Mouse (Mus musculus) adrenal gland (tissue): ENCODE results near the gene Pacsin1.
"Not testable (repeated sequence)": the region's sequence is repeated elsewhere in the genome, so short reads cannot be mapped to it uniquely, and the experiment has no call there.

Source experiments
- intact Hi-C: fragments of 180-260 bp; cut with DNase I; formaldehyde crosslinking; loops from one replicate; pipeline ENCODE4 v1.15.1; 2025

Pacsin1 gene

DNA sequence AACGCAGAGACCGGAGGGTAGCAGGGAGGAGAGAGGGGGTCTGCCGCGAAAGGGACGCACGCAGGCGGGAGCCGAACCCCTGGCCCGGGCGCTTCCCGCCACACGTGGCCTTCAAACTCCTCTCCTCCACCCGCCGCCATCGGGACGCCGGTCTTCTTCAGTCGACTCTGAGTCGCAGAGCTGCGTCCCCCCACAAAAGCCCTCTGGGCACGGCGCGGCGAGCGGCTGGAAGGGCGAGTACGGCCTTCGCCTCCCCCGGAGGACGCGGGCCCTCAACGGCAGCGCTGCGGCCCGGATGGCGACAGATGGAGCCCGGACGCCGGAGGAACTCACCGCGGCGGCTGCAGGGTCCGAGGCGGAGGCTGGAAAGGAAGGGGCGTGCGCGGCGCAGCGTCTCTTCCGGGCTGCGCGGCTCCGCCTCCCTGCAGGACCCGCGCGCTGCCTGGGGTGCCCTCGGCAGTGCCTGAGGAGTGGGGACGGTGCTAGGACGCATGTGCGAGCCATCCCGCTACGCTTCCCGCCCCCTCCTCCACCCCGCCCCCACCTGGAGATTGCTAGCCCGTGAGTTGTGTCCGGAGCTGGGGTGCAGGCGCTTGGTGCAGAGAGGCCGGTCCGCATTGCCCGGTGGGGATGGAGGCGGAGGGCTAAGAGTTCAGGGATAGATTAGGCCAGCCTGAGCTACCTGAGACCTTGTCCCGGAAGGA lies 20.3 kb upstream of the Pacsin1 start, which contains the start of gene RPS10-NUDT3:
TSS of gene RPS10-NUDT3 (minus strand) at position 352 of the 704 bp plus-strand sequence.
- intact Hi-C loops = loop anchor here (5.0 kb wide), 1 partner anchor 83 kb away; no protein-coding TSS in a partner anchor

GRCm38 (mm10) chr17:27635575-27635903 lies 19.8 kb upstream of the Pacsin1 start:
- intact Hi-C loops = not testable (repeated sequence)

DNA sequence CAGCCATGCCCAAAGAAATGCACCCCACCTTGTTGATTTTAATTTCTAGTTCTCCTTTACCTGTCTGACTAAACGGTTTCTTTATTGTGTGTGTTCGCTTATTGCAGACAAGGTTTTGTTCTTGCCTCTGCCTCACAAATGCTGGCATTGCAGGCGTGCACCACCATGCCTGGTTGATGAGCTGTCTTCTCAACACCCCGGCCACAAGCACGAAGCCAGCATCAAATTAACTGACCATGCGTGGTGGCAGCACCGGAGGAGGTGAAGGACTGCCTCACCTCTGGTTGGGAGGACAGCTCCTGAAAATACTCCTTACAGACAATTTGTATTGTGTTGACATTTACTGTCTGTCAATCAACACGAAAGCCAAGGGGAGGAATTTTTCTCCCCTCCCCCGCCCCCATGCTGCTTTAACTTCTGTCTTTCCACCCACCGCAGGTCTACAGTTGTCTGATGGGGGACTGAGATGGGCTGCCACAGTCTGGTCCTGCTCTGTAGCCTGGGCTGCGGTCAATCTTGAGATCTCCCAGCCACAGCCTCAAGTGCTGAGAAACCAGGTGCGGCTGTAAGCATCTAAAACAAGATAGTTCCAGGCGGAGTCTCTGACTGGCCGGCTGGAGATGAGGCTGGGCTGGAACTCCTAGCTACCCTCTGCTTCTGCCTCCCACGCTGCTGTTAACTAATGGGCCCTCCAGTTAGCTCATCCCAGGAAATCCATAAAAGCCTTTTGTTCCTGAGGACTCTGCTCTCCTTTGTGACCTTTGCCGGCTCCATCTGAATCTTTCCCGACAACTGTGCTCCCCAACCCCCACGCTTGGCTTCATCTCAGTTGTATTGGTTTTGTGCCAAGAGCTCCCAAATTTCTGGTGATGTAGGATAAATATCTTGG lies 18.9 kb upstream of the Pacsin1 start, which contains the start of gene Rps10:
TSS of gene Rps10 (minus strand) at position 538 of the 889 bp plus-strand sequence.
- intact Hi-C loops = no loop called here

DNA sequence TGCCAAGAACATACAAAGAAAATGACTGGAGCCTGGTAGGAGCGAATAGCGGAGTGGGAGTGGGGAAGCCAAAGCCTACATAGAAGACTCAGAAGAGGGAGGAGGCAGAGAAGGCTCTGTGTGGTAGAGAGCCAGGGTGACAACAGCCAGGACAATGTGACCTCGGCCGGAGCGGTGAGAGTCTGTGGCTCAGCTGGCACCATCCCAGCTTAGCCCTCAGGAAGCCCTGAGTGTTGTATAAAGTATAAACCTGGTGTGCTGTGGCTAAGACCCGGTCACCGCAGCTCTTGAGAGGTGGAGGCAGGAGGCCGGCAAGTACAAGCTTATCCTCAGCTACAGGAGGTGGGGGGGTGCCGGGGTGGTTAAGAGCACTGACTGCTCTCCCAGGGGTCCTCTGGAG lies 18.0 kb upstream of the Pacsin1 start:
- intact Hi-C loops = no loop called here

DNA sequence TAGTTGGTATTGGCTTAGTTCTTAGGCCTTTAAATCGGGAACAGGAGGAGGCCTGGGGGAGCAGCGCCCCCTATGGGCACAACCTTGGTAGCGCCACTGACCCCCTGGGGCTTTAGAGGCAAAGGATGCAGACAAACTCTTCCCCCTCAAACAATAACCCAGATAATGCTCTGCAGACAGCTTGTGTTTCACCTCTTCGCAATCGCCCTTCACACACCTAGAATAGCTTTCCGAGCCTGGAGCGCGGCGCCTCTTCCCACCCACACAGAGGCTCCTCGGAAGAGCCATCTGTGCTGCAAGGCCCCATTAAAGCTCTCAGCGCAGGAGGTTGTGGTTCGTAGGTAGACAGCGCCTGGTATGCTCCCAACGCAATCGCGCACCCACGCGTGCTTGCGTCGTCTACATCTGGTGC lies 16.4 kb upstream of the Pacsin1 start:
- intact Hi-C loops = no loop called here

GRCm38 (mm10) chr17:27639851-27640250 lies 15.5 kb upstream of the Pacsin1 start:
- intact Hi-C loops = not testable (repeated sequence)

- intact Hi-C loops = no loop called here
Measured at GRCm38 (mm10) chr17:27642491-27643062, 12.7 kb upstream of the Pacsin1 start.

DNA sequence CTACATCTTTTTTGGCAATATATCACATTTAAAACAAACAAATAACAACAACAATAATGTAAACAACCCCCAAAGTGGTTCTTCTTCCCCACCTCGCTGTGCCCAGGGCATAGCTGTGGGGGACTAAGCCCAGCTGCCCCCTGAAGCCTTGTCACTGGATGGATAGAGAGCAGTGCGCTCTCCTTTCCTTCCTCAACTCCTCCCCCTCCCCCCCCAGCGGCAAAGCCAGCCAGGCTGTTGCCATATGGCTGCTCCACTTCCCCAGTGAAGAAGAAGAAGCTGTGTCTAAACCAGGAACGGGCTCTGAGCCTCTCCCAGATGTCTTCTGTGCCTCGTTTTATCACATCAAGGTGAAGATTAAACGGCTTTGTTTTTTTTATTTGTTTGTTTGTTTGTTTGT lies 12.2 kb upstream of the Pacsin1 start:
- intact Hi-C loops = no loop called here

DNA sequence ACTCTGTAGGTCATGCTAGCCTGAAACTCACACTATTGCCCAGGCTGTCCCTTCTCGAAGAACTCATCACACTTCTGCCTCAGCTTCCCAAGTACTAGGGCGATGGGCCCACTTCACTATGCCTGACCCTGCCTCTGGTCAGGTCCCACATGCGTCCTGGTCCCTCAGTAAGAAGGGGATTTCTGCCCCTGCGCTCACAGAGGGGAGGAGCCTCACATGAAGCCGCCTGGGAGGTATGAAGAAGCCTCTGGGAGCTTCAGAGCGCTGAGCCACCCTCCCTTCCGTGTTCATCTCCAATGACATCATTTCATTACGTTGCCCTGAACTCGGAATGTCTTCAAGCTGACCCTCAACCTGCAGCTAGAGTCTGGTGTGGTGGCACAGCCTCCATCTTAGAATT lies 11.6 kb upstream of the Pacsin1 start:
- intact Hi-C loops = no loop called here

- intact Hi-C loops = no loop called here
Measured at GRCm38 (mm10) chr17:27644572-27644971, 10.7 kb upstream of the Pacsin1 start.

- intact Hi-C loops = no loop called here
Measured at GRCm38 (mm10) chr17:27645807-27646206, 9.5 kb upstream of the Pacsin1 start.

GRCm38 (mm10) chr17:27650160-27650559 lies 5.1 kb upstream of the Pacsin1 start:
- intact Hi-C loops = loop anchor here (5.0 to 10.0 kb wide), 2 partner anchors 112 to 235 kb away; no protein-coding TSS in a partner anchor

GRCm38 (mm10) chr17:27650586-27650985 lies 4.7 kb upstream of the Pacsin1 start:
- intact Hi-C loops = loop anchor here (5.0 to 10.0 kb wide), 2 partner anchors 112 to 234 kb away; no protein-coding TSS in a partner anchor

DNA sequence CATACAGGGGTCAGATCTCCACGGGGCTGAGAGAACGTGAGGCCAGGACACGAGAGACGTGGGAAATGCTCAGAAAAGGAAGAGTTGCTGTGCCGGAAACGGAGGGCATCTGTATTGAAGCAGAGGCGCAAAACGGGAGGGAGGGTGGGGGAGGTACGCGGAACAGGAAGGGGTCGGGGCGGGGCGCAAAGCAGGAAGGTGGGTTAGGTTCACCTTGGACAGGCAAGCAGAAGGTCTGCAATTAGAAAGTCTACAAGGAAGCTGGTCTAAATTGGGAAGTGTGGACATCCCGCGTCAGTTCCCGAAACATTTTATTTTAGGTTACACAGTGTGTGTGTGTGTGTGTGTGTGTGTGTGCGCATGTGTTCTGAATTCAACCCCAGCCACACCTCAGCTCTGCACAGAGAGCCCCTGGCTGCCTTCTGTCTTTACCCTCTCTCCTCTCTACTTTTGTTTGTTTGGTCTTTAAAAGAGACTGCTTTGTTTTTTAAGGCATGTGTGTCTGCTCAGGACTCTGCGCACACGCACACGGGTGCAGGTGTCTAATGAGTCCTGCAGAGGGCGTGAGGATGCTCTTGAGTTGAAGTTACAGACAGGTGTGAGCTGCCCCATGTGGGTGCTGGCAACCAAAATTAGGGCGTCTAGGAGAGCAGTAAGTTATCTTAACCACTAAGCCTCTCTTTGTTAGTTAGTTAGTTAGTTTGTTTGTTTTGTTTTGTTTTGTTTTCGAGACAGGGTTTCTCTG lies 3.1 kb upstream of the Pacsin1 start:
- intact Hi-C loops = loop anchor here (5.0 to 10.0 kb wide), 2 partner anchors 110 to 233 kb away; no protein-coding TSS in a partner anchor

DNA sequence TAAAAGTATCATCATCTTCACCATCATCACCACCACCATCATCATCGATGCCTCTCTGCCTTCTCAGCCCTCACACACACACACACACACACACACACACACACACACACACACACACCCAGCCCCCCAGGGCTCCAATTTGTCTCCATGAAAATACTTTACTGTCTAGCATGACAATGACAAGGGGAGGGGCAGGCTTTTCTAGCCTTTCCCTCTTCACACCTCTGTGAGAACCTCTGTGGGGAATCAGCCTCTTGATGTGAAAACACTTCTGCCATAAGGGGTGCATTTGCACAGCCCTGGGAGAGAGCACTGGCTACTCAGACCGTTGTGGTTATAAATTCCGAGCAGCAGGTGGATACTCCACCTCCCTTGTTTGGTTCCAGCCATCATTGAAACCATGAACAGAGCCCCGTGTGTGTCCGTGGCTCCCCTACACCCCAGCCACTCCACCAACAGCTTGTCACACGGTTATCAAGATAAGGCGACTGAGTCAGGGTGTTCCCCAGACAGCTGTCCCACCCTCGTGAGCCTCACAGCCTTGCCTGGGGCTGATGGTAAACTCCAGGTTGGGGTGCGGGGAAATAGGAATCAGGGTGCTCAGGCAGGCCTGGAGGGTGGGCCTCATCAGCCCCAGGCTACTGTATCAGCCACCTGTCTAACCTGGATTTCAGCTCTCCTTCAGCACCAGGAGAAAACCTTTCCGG lies 1.9 kb upstream of the Pacsin1 start:
- intact Hi-C loops = loop anchor here (5.0 to 10.0 kb wide), 2 partner anchors 109 to 231 kb away; no protein-coding TSS in a partner anchor

GRCm38 (mm10) chr17:27656011-27656399 lies 696 bp downstream of the Pacsin1 start:
- intact Hi-C loops = loop anchor here (10.0 kb wide), 1 partner anchor 229 kb away; no protein-coding TSS in a partner anchor

GRCm38 (mm10) chr17:27656414-27656813 lies 1.1 kb downstream of the Pacsin1 start:
- intact Hi-C loops = loop anchor here (10.0 kb wide), 1 partner anchor 228 kb away; no protein-coding TSS in a partner anchor

DNA sequence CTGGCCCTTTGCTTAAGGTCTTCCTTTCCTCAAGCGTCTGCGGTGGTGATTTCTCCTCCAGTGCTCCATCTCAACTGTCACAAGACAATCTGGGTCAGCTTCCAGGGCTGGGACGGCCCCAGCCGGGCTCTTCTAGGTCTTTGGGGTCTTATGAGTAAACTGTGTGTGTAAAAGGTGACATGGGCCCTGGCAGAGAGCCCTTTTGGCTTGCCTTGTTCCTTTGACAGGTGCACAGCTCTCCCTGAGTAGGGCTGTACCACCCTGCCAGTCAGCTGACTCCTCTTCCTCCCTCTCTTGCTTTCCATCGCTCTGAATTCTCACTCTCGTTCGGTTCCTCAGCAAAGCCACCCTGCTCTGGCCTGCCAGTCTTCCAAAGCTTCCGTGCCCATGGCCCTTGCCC lies 1.8 kb downstream of the Pacsin1 start:
- intact Hi-C loops = loop anchor here (10.0 kb wide), 1 partner anchor 228 kb away; no protein-coding TSS in a partner anchor

- intact Hi-C loops = loop anchor here (10.0 kb wide), 1 partner anchor 226 kb away; no protein-coding TSS in a partner anchor
Measured at GRCm38 (mm10) chr17:27658767-27659166, 3.5 kb downstream of the Pacsin1 start.

GRCm38 (mm10) chr17:27671720-27672119 lies 16.4 kb downstream of the Pacsin1 start:
- intact Hi-C loops = no loop called here
